Mouse (Mus musculus): Measurements from ENCODE around the gene Atp2a1.

GRCm38 (mm10) chr7:126472713-126473112 is 9.8 kb upstream of the Atp2a1 start:
- TF ChIP-seq POLR2A (IDR thresholded peaks at IDR 0.05; ENCODE audit: low read depth, low read length) (no peak), CTCF (conservative IDR thresholded peaks at IDR 0.05 in 1 of 2, IDR thresholded peaks at IDR 0.05 in 1 of 2; ENCODE audit: low read depth in 2 of 2, low read length in 2 of 2) (no peak), MAX (IDR thresholded peaks at IDR 0.05; ENCODE audit: low read length) (no peak)

All from CH12.LX (cell line).